Mouse (Mus musculus): Measurements from ENCODE around the gene Col6a2.

GRCm38 (mm10) chr10:76575374-76575773, 48.1 kb downstream of the Col6a2 start, which contains the start of gene Ftcd:
- TF ChIP-seq CTCF (IDR thresholded peaks at IDR 0.05; ENCODE audit: extremely low read depth, insufficient read depth, low read length) (no peak), POLR2A (IDR thresholded peaks at IDR 0.05; ENCODE audit: extremely low read depth, insufficient read depth, low read length) (no peak)

Data from cortical plate, adult 2 months (tissue).